Mouse (Mus musculus): ENCODE data around the gene Gucy2d.

- TF ChIP-seq POLR2A (IDR thresholded peaks at IDR 0.05; ENCODE audit: extremely low read depth, insufficient read depth, low read length) (no peak), CTCF (IDR thresholded peaks at IDR 0.05; ENCODE audit: extremely low read depth, insufficient read depth, low read length) (no peak)
These were observed 48.3 kb downstream of the Gucy2d start for GRCm38 (mm10) chr7:98488398-98489130.

Measured in cortical plate, adult 2 months (tissue).